Mouse (Mus musculus) heart, embryonic 13.5 days (tissue): ENCODE data around the gene Faah. TPM values are rescaled to one million over a fixed set of nuclear protein-coding genes. Genes with fewer than 3 reads are reported as not detected.

Experiments used
- ATAC-seq: fragments of 200-750 bp; cut with Nextera tagmentation; 2 replicates; pipeline ENCODE4 v1.8.0; 2017; ENCODE audit warnings: moderate TSS enrichment; ENCODE audit not compliant: insufficient number of reproducible peaks, low FRiP score, low TSS enrichment; ENCODE audit errors: extremely low read depth
- H3K27ac ChIP-seq: fragments of 300-500 bp; sonication (generic); replicated peaks from 2 replicates; pipeline ENCODE4 v1.5.1; 2015; ENCODE audit warnings: moderate library complexity, mild to moderate bottlenecking, inconsistent platforms
- H3K27me3 ChIP-seq: fragments of 300-500 bp; sonication (generic); replicated peaks from 2 replicates; pipeline ENCODE4 v1.6.1; 2015; ENCODE audit warnings: mild to moderate bottlenecking, inconsistent platforms
- H3K36me3 ChIP-seq: fragments of 300-500 bp; sonication (generic); 2 replicates; pipeline ENCODE4 v1.6.1; 2015; ENCODE audit warnings: mild to moderate bottlenecking, inconsistent platforms
- H3K4me1 ChIP-seq: fragments of 300-500 bp; sonication (generic); 2 replicates; pipeline ENCODE4 v1.6.1; 2015; ENCODE audit warnings: inconsistent platforms
- H3K4me2 ChIP-seq: fragments of 300-500 bp; sonication (generic); 2 replicates; pipeline ENCODE4 v1.6.1; 2015; ENCODE audit warnings: inconsistent platforms, mild to moderate bottlenecking, moderate library complexity
- H3K4me3 ChIP-seq: fragments of 300-500 bp; sonication (generic); 2 replicates; pipeline ENCODE4 v1.5.1; 2015; ENCODE audit warnings: moderate library complexity, mild to moderate bottlenecking, inconsistent platforms
- H3K9ac ChIP-seq: fragments of 300-500 bp; sonication (generic); 2 replicates; pipeline ENCODE4 v1.6.1; 2015; ENCODE audit warnings: inconsistent platforms, mild to moderate bottlenecking, moderate library complexity
- H3K9me3 ChIP-seq: fragments of 300-500 bp; sonication (generic); 2 replicates; pipeline ENCODE4 v1.6.1; 2016; ENCODE audit warnings: inconsistent platforms
- WGBS: fragments of 180-500 bp; shearing (Covaris S2); methylation state at CpG from one replicate; pipeline ENCODE4 v1.1.7; 2015; ENCODE audit warnings: mixed read lengths; 5-methylcytosine and 5-hydroxymethylcytosine counted together
- polyA plus RNA-seq: library from polyadenylated mRNA; unstranded; fragments of >200 nt; fragmentation: Nextera tagmentation; extraction: Ambion mirVana; gene quantifications from 2 replicates; pipeline ENCODE4 v1.2.1, GENCODE M21; 2015

Gene Faah
- polyA plus RNA-seq, 1 experiment from 2014 or later, result 2.1 TPM

DNA sequence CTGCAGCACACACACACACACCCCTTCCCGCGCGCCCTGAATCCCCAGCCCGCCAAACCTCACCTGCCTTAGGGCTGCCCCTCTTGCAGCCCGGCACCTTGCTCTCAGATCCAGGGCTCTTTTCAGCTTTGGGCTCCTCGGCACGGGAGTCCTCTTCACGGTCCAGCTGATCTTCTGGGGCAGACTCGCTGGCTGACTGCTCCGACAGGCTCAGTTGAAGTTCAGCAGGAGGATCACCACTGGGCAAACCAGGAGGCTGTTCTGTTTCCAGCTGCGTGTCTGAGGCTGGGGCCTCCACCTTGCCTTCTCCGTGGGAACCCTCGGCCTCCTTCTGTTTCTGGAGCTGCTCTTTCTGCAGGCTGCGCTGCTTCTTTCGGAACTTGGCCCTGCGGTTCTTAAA lies 97.8 kb downstream of the Faah start:
- Histone ChIP-seq H3K27me3 (peaks cover 98% of the 10 kb centered on the region), H3K36me3 (no peaks in the 10 kb centered on the region), H3K4me3 (no peak overlapping the region), H3K9me3 (no peaks in the 10 kb centered on the region), H3K4me1 (no peaks in the 10 kb centered on the region), H3K4me2 (no peak overlapping the region), H3K27ac (no peak overlapping the region), H3K9ac (no peak overlapping the region)
- WGBS, result 70% methylated on average over 16 of the region's 16 CpGs
- ATAC-seq, result no peak

Other genes with a start within 250 kb of the Faah start
- gene Tex38, start 236.9 kb downstream of the Faah start, polyA plus RNA-seq, result 0.19 TPM in 1 of 2 replicates, not detected in the other
- 54.5 and 63.2 TPM in 2 replicates for gene Atpaf1, start 233.1 kb downstream of the Faah start, polyA plus RNA-seq
- 6.4 and 7.6 TPM in 2 replicates for gene Mob3c, start 189.8 kb downstream of the Faah start, polyA plus RNA-seq
- gene Mknk1, start 178.7 kb downstream of the Faah start, polyA plus RNA-seq, result 18.2 and 18.6 TPM in 2 replicates
- not detected in 2 replicates for gene Kncn, start 133.5 kb downstream of the Faah start, polyA plus RNA-seq
- not detected in 2 replicates for gene 6430628N08Rik, start 127.3 kb downstream of the Faah start, polyA plus RNA-seq
- 0.05 TPM in 1 of 2 replicates, not detected in the other for gene Dmbx1, start 78.0 kb downstream of the Faah start, polyA plus RNA-seq
- 24.9 and 25.3 TPM in 2 replicates for gene Nsun4, start 36.0 kb upstream of the Faah start, polyA plus RNA-seq
- 925 and 1,094 TPM in 2 replicates for gene Uqcrh, start 57.1 kb upstream of the Faah start, polyA plus RNA-seq
- gene Lrrc41, start 57.3 kb upstream of the Faah start, polyA plus RNA-seq, result 49.5 and 52.2 TPM in 2 replicates
- gene Rad54l, start 105.8 kb upstream of the Faah start, polyA plus RNA-seq, result 20.9 and 21.5 TPM in 2 replicates
- gene Pomgnt1, start 105.9 kb upstream of the Faah start, polyA plus RNA-seq, result 56.9 and 61.5 TPM in 2 replicates
- 1.8 and 2.1 TPM in 2 replicates for gene Lurap1, start 133.4 kb upstream of the Faah start, polyA plus RNA-seq
- 0.22 and 0.45 TPM in 2 replicates for gene Tspan1, start 149.7 kb upstream of the Faah start, polyA plus RNA-seq
- not detected in 2 replicates for gene 1700042G07Rik, start 155.4 kb upstream of the Faah start, polyA plus RNA-seq
- gene Gm49337, start 155.5 kb upstream of the Faah start, polyA plus RNA-seq, result not detected in 2 replicates
- gene Pik3r3, start 203.7 kb upstream of the Faah start, polyA plus RNA-seq, result 12.1 and 14.0 TPM in 2 replicates